Mouse (Mus musculus): ENCODE data around the gene Mta2. TPM values are rescaled to one million over a fixed set of nuclear protein-coding genes. Genes with fewer than 3 reads are reported as not detected.
"Not testable (repeated sequence)": the region's sequence is repeated elsewhere in the genome, so short reads cannot be mapped to it uniquely, and the experiment has no call there.

The Mta2 gene
- polyA plus RNA-seq, 1 experiment = 102 TPM

DNA sequence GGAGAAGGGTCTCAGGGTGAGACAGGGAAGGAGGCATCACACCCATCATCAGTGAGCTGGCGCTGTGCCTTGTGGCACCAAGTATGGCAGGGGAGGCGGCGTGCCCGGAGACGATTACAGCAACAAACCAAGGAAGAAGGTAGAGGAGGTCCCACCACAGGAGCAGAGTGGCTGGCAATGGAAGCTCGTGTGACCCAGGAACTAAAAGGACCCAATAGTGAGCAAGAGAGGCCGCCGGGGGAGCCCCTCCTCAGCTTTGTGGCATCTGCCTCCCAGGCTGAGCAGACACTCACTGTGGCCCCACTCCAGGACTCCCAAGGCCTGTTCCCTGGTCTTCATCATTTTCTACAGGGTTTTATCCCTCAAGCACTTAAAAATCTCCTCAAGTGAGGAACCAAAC lies 24.1 kb downstream of the Mta2 start:
- H3K27ac ChIP-seq (ENCODE audit: insufficient read depth, low read length) = peak overlapping the region; percentile 95
- TF ChIP-seq CTCF (IDR thresholded peaks at IDR 0.05; ENCODE audit: borderline replicate concordance, insufficient read depth, low read length) = no peak
- TF ChIP-seq POLR2A (IDR thresholded peaks at IDR 0.05; ENCODE audit: low read depth, low read length) = peak; percentile 41; the same call in 1 of the 2 replicates
- H3K4me1 ChIP-seq (ENCODE audit: control insufficient read depth, insufficient read depth, low read length) = peaks cover 5% of the 10 kb centered on the region
- no peak overlapping the region for H3K4me3 ChIP-seq (ENCODE audit: insufficient read depth, low read length)

- Histone ChIP-seq H3K27ac (ENCODE audit: insufficient read depth, low read length) (peak overlapping the region; percentile 95), H3K4me1 (ENCODE audit: control insufficient read depth, insufficient read depth, low read length) (peaks cover 6% of the 10 kb centered on the region), H3K4me3 (ENCODE audit: insufficient read depth, low read length) (peak overlapping the region; percentile 48)
- TF ChIP-seq CTCF (IDR thresholded peaks at IDR 0.05; ENCODE audit: borderline replicate concordance, insufficient read depth, low read length) = no peak
- TF ChIP-seq POLR2A (IDR thresholded peaks at IDR 0.05; ENCODE audit: low read depth, low read length) = peak; percentile 4; the same call in 1 of the 2 replicates
Measured at GRCm38 (mm10) chr19:8966198-8966589, 24.5 kb downstream of the Mta2 start.

- H3K4me3 ChIP-seq (ENCODE audit: insufficient read depth, low read length) = peak within 1 kb of the TSS; percentile 89
- H3K27ac ChIP-seq (ENCODE audit: insufficient read depth, low read length) = peak within 1 kb of the TSS; percentile 95
- TF ChIP-seq POLR2A (IDR thresholded peaks at IDR 0.05; ENCODE audit: low read depth, low read length) (peak; percentile 82), CTCF (IDR thresholded peaks at IDR 0.05; ENCODE audit: borderline replicate concordance, insufficient read depth, low read length) (no peak)
- H3K4me1 ChIP-seq (ENCODE audit: control insufficient read depth, insufficient read depth, low read length) = peaks cover 8% of the 10 kb centered on the region
Measured at GRCm38 (mm10) chr19:8966590-8967372, 25.1 kb downstream of the Mta2 start, which contains the start of gene Eef1g. Gene Eef1g (plus strand): TSS chr19:8967041.

DNA sequence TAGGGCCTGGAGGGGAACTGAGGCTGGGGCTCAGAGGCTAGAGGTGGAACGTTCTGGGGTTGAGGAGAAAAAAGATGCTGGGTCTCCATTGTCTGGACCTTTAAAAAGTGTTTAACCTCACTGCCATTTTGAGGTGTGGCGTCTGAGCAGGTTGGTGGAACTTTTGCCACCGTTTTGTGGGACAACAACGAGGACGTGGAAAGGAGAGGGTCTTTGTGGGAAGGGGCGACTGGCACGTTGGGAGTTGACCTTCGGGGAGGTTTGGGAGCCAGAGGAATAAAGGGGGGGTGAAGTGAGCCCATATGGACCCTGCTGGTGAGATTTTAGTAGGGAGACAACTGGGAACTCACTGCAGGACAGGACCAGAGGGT lies 25.7 kb downstream of the Mta2 start:
- peak overlapping the region; percentile 89 for H3K4me3 ChIP-seq (ENCODE audit: insufficient read depth, low read length)
- H3K27ac ChIP-seq (ENCODE audit: insufficient read depth, low read length) = peak overlapping the region; percentile 81
- H3K4me1 ChIP-seq (ENCODE audit: control insufficient read depth, insufficient read depth, low read length) = peaks cover 9% of the 10 kb centered on the region
- TF ChIP-seq CTCF (IDR thresholded peaks at IDR 0.05; ENCODE audit: borderline replicate concordance, insufficient read depth, low read length) = no peak
- TF ChIP-seq POLR2A (IDR thresholded peaks at IDR 0.05; ENCODE audit: low read depth, low read length) = no peak

DNA sequence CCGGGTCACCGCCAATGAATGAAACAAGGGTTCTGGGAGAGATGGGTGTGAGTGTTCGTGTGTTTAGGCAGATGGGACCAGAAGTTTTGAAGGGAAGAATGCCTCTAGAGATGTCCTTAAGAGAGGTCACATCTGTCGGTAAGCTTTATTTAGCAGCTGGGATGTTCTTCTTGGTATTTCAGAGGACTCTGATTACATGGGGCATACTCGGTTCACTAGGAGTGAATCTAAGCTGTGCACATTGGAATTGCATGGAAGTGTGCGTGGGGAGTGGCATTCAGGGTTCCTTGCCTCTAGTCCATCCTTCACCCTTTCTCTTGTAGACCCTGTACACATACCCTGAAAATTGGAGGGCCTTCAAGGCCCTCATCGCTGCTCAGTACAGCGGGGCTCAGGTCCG lies 26.2 kb downstream of the Mta2 start:
- peak overlapping the region; percentile 89 for H3K4me3 ChIP-seq (ENCODE audit: insufficient read depth, low read length)
- peak overlapping the region; percentile 81 for H3K27ac ChIP-seq (ENCODE audit: insufficient read depth, low read length)
- TF ChIP-seq CTCF (IDR thresholded peaks at IDR 0.05; ENCODE audit: borderline replicate concordance, insufficient read depth, low read length) (no peak), POLR2A (IDR thresholded peaks at IDR 0.05; ENCODE audit: low read depth, low read length) (no peak; the same call in 1 of the 2 replicates)

GRCm38 (mm10) chr19:8972491-8972890 lies 30.8 kb downstream of the Mta2 start:
- peaks cover 15% of the 10 kb centered on the region; the same call in 1 of the 2 replicates for H3K4me1 ChIP-seq (ENCODE audit: control insufficient read depth, insufficient read depth, low read length)
- H3K27ac ChIP-seq (ENCODE audit: insufficient read depth, low read length); H3K4me3 ChIP-seq (ENCODE audit: insufficient read depth, low read length): not testable (repeated sequence)

More for the DNA sequence above, 26.2 kb downstream of the Mta2 start:
- peaks cover 12% of the 10 kb centered on the region for H3K4me1 ChIP-seq (ENCODE audit: control insufficient read depth, insufficient read depth, low read length)

- Histone ChIP-seq H3K27ac (ENCODE audit: insufficient read depth, low read length) (no peak overlapping the region), H3K4me3 (ENCODE audit: insufficient read depth, low read length) (no peak overlapping the region), H3K4me1 (ENCODE audit: control insufficient read depth, insufficient read depth, low read length) (peaks cover 17% of the 10 kb centered on the region; the same call in 1 of the 2 replicates)
- TF ChIP-seq POLR2A (IDR thresholded peaks at IDR 0.05; ENCODE audit: low read depth, low read length) (no peak), CTCF (IDR thresholded peaks at IDR 0.05; ENCODE audit: borderline replicate concordance, insufficient read depth, low read length) (no peak)
Measured at GRCm38 (mm10) chr19:8974638-8975037, 33.0 kb downstream of the Mta2 start.

DNA sequence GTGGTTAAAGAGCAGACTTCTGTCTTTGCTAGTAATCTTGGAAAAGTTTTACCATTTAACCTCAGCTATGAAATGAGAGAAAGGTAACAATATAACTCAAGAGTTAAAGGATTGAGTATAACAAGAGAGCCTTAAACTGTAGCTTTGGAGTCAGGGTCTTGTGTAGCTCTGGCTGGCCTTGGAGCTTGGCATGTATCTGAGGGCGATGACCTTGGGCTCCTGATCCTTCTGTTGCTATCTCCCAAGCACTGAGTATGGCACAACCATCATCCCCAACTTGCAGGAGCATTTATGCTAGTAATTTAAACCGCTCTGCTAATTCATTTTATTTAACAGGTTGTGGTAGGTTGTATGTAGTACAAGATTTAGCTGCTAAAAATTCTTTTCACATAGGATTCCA lies 33.8 kb downstream of the Mta2 start:
- TF ChIP-seq CTCF (IDR thresholded peaks at IDR 0.05; ENCODE audit: borderline replicate concordance, insufficient read depth, low read length) (no peak), POLR2A (IDR thresholded peaks at IDR 0.05; ENCODE audit: low read depth, low read length) (no peak)
- Histone ChIP-seq H3K4me1 (ENCODE audit: control insufficient read depth, insufficient read depth, low read length) (peaks cover 21% of the 10 kb centered on the region; the same call in 1 of the 2 replicates), H3K27ac (ENCODE audit: insufficient read depth, low read length) (no peak overlapping the region), H3K4me3 (ENCODE audit: insufficient read depth, low read length) (no peak overlapping the region)

- Histone ChIP-seq H3K4me1 (ENCODE audit: control insufficient read depth, insufficient read depth, low read length) (peaks cover 24% of the 10 kb centered on the region), H3K27ac (ENCODE audit: insufficient read depth, low read length) (peak overlapping the region; percentile 36), H3K4me3 (ENCODE audit: insufficient read depth, low read length) (no peak overlapping the region)
- TF ChIP-seq CTCF (IDR thresholded peaks at IDR 0.05; ENCODE audit: borderline replicate concordance, insufficient read depth, low read length) = peak; percentile 69; the same call in 1 of the 2 replicates
- no peak for TF ChIP-seq POLR2A (IDR thresholded peaks at IDR 0.05; ENCODE audit: low read depth, low read length)
Measured at GRCm38 (mm10) chr19:8976535-8976934, 34.9 kb downstream of the Mta2 start.

GRCm38 (mm10) chr19:8980771-8981170 lies 39.1 kb downstream of the Mta2 start:
- Histone ChIP-seq H3K27ac (ENCODE audit: insufficient read depth, low read length) (peak overlapping the region; percentile 96), H3K4me3 (ENCODE audit: insufficient read depth, low read length) (no peak overlapping the region), H3K4me1 (ENCODE audit: control insufficient read depth, insufficient read depth, low read length) (peaks cover 42% of the 10 kb centered on the region)
- TF ChIP-seq POLR2A (IDR thresholded peaks at IDR 0.05; ENCODE audit: low read depth, low read length) = 0 out of 2 replicates have a peak, but pooled peaks have one; percentile 38
- no peak for TF ChIP-seq CTCF (IDR thresholded peaks at IDR 0.05; ENCODE audit: borderline replicate concordance, insufficient read depth, low read length)
